Mouse (Mus musculus): ENCODE results near the gene Cib3.

The Cib3 gene

DNA sequence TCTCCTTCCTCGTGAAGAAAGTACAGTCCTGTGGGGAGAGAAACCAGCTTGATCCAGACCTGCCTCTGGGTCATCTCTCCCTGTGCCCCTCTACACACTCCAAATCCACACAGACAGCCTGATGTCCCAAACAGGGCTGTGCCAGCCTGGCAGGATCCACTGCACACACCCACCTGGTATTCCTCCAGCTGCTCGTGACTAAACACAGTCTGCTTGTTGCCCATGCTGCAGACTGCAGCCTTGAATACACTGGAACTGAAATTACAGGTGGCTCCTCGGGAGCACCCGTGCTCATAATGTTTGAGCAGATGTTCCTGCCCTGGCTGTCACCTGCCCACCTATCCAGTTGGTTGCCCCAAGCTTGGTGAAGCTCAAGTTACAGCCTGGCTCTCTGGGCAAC lies at the start of gene Cib3:
TSS of gene Cib3 (minus strand) at position 87 of the 400 bp plus-strand sequence.
- DNase-seq (ENCODE audit: low spot score), result no peak

DNA sequence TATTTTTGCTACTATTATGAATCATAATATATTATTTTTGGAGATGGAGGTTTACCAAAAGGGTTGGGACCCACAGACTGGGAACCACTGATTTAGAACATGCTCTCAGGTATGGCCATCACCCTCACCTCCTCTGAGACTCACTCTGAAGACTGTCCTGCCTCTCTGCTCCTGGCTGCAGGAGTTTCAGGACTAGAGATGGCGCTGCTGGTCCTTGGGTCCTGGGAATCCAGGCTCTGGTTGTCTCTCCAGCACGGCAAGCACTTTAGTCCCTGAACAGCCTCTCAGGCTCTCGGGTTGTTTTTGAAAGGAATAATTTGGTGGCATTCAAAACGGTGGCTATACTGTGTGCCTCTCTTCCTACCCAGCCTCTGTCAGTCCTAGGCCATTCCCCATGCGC lies 49.2 kb upstream of the Cib3 start:
- DNase-seq (ENCODE audit: low spot score), result no peak

DNA sequence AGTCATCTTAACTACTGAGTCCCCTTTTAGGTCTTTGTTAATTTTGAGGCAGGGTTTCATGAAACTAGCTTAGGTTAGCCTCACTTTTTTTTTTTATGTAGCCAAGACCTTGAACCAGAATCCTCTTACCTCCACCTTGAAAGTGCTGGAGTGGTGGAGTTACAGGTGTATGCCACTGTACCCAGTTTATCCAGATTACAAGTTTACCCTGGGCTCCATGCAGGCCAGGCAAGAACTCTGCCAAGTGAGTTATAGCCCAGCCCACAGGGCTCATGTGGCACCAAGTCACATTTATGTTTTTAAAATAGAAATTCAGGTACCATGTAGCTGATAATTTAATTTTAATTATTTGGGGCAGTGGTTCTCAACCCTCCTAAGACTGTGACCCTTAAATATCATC lies 48.8 kb upstream of the Cib3 start:
- no peak for DNase-seq (ENCODE audit: low spot score)

DNA sequence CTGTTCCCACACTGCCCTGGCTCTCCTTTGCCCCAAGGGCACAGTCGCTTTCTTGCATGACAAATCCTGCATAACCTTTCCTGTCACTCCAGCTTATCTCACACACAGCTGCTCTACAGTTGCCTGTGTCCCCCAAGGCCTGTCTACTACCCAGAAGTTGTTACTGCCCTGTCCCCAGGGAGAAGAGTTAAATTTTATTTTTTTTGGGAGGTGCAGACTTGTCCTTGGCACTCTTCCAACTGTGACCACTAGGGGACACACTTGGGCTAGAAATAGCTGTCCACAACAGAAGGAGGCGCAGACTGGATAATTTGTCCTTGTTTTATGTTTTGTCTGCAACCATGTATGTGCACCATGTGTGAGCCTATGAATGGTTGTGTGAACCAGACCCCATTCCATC lies 48.4 kb upstream of the Cib3 start:
- DNase-seq (ENCODE audit: low spot score), result peak; percentile 76

DNA sequence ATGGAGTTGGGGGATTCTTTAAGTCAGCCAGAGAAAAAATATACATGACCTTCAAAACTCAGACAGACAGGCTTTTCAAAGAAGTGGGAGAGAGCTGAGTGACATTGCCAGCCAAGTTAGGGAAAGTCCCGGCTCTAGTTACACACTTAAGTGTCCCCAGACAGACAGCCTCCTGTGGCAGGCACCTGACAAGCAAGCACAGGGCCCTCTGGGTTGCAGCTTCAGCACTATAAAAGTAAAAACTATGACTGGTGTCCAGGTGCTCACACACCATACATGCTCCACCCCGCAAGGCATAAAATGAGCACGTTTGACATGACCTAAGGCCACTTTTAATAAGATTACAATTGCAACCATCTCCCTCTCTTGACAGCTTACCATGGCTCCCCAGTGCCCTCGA lies 47.9 kb upstream of the Cib3 start:
- DNase-seq (ENCODE audit: low spot score), result no peak

DNA sequence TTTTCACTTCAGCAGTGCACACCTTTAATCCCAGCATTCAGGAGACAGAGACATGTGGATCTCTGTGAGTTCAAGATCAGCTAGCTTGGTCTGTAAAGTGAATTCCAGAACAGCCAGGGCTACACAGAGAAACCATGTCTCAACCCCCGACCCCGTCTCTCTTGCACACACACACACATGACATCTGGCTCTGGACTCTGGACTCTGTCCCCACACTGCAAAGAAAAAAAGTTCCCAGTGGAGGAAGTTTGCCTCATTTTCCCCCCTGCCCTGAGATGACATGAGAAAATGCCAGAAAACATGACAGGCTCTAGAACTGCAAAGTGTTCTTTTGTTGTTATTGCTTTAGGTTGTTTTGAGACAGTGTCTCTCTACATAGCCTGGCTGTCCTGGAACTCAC lies 47.2 kb upstream of the Cib3 start:
- DNase-seq (ENCODE audit: low spot score), result no peak

DNA sequence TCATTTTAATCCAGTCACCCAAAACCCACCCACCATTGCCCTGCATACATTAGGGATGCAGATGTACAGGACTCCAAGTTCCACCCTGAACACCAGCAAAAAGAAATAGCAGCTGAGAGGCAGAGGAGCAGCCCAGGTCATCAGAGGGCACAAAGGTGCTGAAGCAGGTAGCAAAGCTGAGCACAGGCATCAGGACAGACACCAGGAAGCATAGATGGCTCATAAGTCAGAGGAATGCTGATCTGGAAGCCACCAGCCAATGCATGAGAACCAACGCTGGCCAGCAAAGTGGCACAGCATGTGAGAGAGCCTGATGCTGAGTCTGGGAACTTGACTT lies 45.2 kb upstream of the Cib3 start:
- no peak for DNase-seq (ENCODE audit: low spot score)

DNA sequence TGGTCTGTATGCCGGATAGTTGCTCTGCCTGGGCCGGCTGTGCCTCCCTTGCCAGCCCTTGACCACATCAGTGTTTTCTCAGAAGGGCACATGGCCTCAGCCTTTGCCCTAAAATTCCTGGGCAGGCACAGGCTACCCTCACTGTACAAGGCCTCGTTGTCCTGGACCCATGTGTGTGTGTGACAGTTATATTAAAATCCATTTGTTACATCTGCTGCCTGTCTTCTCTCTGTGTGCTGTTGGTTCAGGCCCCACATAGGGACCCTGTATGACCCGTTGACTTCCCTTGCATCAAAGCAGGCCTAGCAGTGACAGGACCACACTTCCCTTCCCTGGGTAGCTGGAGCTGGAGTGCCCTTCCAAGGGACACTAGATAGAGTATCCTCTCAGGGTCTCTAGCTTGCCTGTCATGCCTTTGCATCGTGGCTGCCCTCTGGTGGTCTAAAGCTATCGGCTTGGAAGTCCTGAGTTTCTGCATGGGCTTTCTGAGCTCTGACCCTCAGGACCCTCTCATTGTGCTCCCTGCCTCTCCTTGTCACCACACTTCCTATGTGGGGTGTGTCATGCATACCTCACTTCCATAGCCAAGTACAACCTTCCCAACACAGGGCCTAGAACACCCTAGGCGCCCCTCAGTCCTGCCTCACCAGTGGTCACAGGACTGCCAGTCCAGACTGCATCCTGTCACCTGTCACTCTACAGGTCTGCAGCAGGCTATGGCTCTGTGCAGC lies 44.7 kb upstream of the Cib3 start:
- peak; percentile 51 for DNase-seq (ENCODE audit: low spot score)

DNA sequence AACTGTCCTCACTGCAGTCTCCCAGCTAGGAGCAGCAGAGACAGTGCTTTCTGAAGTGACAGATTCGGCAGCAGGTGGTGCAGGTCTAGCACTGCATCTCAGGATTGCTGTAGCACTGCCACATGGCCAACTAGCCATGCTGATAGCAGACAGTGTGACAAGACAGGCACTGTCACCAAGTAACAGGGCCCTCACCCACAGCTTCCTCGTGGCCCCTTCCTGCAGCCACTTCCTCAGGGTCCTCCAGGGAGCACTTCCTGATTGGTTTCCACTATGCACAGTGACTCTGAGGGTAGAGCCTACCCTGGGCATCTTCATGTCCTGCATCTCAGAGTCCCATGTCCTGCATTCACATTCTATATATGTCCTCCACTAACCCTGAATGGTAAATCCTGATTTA lies 32.0 kb upstream of the Cib3 start:
- DNase-seq (ENCODE audit: low spot score), result no peak

DNA sequence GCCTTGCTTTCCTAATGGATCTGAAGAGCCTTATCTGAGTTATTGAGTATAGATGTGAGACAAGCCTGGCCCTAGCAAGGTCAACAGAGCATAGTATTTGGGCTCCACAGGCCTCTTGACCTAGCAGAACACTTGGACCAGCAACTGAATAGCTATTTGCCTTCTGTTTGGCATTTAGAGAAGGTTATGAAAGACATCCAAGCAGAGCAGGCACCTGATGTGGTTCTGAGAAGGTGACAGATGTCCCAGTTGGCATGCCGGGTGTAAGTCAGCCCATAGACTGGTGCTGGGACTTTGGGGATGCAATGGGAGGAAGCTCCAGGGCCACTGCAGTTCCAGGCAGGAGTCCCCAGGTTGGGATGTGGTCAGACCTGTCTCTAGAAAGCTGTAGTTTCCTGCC lies 29.6 kb upstream of the Cib3 start:
- no peak for DNase-seq (ENCODE audit: low spot score)

DNA sequence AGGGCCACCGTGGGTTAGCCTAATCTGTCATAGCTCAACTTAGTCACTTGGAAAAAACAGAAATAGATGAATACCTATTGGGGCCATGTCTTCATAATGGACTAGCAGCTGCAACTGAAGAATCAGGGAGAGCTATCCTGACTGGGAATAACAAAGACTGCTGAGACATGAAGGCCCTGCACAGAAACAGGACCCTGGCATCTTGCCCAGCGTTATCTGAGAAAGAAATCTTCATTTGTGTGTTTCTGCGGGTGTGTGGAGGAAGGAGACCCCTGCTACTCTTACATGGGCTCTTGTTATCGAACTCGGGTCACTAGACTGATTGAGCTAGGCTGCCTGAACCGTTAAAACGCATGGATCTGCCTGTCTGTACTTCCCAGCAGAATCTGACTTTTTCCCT lies 28.3 kb upstream of the Cib3 start:
- peak; percentile 41 for DNase-seq (ENCODE audit: low spot score)

DNA sequence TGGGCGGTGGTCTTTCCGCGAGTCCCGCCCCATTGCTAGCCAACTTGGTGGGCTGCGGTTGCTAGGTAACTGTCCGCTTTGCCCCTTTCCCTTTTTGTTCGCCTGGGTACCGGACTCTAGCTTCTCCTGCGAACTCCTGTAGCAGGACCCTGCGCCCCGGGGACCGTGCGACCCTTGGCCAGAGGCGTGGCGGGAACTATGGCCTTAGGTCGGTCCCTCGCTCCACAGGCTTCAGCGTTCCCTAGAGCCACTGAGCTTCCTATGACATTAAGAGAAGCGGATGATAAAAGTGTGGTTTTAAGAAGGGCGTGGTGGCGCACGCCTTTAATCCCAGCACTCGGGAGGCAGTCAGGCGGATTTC lies 27.7 kb upstream of the Cib3 start:
- no peak for DNase-seq (ENCODE audit: low spot score)

DNA sequence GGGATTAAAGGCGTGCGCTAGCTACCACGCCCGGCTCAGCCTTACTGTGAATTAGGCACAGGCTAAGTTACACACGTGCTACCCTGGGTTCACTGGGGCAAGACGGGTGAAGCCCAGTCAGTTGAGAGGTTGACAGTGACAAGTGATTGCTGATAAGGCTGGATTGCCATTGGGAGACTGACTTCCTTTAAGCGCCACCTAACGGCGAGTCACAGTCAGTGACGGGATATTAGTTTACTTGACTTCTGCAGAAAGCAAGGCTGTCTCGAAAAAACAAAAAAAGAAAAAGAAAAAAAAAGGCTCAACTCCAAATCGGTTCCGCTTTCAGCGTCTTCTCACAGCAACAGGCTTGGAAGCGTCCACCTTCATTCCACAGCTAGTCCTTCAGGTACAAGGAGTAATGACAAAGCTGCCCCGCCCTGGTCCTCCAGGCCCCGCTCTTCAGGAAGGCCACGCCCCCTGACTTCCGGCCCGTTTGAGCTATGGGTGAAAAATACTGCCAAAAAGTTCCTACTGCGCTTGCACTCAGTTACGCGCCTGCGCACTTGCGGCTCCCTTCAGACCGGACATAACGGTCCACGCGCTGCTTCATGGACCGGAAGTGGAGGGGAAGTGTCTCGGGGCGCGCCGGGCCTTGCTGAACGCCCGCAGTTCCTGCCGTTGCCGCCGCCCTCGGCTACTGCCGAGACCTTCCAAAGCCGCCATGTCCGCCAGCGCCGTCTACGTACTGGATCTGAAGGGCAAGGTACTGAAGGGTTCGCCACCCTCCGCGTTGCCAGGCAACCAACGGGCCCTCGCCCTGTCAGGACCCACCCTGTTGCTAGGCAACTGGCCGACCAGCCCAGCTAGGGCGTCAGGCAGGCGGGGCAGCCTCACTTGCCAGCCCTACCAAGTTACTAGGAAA lies 27.1 kb upstream of the Cib3 start, which contains the start of gene Ap1m1:
TSS of gene Ap1m1 (plus strand) at position 520 of the 904 bp plus-strand sequence.
- peak; percentile 100 for DNase-seq (ENCODE audit: low spot score)

DNA sequence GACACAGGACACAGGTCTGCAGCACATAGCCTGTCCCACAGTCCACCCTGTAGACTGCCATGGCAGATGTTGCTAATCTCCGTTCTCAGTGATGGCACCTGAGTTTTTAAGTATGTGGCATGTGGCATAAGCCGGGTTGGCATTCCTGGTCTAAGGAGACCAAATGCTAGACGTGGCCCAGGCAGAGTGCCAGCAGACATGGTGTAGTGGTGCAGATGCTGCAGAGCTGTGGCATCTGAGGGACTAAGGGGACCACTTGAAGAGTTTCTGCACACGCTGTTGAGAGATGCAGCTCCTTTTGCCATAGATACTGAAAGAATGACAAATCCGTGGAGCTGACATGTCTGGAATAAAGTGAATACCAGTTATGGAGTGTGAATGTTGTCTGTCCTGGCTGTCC lies 10.0 kb upstream of the Cib3 start:
- DNase-seq (ENCODE audit: low spot score), result peak; percentile 51

DNA sequence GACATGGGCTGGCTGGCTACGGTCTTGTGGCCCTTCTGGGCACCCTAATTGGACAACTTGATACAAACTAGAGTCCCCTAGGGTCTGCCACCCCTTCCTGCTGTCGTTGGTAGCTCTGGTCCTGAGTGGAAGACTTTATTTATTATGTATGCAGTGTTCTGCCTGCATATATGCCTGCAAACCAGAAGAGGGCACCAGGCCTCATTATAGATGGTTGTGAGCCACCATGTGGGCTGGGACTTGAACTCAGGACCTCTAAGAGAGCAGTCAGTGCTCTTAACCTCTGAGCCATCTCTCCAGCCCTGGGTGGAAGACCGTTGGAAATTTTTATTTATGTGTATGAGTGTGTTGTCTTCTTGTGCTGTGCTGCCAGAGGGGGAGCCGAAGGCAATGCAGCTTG lies 8.1 kb upstream of the Cib3 start:
- peak; percentile 38 for DNase-seq (ENCODE audit: low spot score)

DNA sequence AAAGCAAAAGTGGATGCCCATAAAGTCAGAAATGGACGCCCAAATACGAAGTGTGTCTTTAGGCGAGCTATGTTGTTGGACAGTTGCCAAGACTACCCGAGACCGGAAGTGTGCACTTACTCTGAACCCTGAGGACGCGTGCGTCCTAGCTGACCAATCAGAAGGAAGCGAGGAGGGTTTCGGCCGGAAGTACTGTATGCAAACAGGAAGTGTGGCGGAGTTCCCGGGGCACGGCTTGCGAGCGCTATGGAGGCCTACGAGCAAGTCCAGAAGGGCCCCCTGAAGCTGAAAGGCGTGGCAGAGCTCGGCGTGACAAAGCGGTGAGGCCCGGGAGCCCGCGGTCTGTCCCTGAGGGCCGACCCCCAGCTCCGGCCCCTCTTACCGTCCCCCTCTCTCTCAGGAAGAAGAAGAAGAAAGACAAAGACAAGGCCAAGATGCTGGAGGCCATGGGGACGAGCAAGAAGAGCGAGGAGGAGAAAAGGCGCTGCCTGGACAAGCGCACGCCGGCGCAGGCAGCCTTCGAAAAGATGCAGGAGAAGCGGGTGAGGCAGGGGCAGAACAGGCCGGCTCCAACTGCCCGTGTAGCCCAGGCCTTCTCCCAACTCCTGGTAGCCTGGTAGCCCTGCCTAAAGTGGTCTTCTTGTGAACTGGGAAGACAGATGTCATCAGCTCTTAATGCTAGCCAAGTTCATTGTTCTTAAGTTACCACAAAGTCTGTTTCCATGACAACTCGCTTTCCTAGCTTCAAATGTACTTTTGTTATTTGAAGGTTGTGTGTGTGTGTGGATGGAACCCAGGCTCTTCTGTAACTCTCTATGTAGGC lies 7.1 kb upstream of the Cib3 start, which contains the start of gene Fam32a:
TSS of gene Fam32a (plus strand) at position 190 of the 823 bp plus-strand sequence.
- DNase-seq (ENCODE audit: low spot score), result peak; percentile 99

DNA sequence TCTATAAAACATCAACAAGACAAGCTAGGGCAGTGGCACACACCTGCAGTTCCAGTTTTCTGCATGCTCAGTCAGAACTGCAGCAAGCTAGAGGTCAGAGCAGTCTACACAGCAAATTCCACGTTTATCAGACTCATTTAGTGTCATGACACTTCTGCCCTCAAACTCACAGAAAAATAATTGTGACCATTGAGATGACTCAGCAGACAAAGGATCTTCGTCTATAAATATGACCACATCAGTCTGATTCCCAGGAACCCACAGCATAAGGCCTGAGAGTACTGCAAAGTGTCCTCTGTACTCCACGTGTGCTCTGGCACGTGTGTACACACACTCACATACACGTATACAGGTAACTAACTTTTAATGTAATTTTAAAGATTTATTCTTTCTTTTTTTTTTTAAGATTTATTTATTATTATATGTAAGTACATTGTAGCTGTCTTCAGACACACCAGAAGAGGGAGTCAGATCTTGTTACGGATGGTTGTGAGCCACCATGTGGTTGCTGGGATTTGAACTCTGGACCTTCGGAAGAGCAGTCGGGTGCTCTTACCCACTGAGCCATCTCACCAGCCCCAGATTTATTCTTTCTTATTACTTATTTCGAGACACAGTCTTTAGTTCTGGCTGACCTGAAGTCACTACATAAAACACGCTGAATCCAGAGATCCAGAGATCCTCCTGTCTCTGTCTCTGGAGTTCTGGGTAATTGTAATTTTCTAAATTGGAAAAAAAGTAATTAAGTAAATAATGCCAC lies 6.3 kb upstream of the Cib3 start:
- peak; percentile 35 for DNase-seq (ENCODE audit: low spot score)

DNA sequence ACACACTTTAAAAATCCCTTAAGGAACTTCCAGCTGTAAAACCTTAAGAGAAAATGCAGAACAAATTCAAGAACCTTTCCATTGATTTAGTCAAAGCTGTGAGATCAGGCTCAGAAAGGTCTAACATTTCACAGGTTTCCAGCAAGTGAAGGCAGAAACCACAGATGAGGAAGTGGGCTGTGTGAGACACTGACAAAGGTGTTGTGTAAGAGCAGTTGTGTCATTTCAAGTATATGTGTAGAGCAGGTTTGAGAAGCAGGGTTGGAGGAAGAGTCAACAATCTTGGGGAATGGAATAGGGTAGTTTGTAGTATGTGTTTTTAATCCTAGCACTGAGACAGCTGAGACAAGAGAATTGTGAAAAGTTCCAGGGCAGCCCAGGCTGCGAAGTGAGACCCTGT lies 3.2 kb upstream of the Cib3 start:
- DNase-seq (ENCODE audit: low spot score), result no peak

DNA sequence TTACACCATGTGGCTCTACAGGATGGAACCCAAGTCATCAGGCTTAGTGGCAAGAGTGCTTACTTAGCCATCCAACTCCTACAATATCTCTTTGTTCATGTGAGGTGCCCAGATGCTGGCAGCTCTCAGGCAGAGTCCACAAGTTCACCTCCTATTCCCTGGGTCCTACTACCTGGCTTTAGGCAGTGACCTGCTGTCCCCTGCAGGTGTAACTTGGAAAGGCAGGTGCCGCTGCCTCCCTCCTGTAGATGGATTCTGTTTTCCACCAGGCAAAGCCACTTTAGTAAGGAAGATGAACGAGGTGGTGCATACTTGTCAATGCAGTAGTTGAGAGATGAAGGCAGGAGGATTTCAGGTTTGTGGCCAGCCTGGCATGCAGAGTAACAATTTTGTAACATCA lies 2.4 kb upstream of the Cib3 start:
- DNase-seq (ENCODE audit: low spot score), result no peak

DNA sequence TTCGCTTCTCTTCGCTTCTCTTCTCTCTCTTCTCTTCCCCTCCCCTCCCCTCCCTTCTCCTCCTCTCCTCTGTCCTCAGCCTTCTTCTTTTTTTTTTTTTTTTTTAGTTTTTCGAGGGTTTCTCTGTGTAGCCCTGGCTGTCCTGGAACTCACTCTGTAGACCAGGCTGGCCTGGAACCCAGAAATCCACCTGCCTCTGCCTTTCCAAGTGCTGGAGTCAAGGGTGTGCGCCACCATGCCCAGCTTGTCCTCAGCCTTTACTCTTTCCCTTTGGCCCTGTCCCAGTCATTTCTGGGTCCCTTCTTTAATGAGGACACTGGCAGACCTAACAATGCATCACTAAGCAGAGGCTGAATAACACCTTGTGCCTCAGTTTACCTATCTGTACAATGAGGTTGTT lies 899 bp upstream of the Cib3 start, which contains the start of gene Gm11034:
TSS of gene Gm11034 (minus strand) at position 101 of the 400 bp plus-strand sequence.
- no peak for DNase-seq (ENCODE audit: low spot score)

DNA sequence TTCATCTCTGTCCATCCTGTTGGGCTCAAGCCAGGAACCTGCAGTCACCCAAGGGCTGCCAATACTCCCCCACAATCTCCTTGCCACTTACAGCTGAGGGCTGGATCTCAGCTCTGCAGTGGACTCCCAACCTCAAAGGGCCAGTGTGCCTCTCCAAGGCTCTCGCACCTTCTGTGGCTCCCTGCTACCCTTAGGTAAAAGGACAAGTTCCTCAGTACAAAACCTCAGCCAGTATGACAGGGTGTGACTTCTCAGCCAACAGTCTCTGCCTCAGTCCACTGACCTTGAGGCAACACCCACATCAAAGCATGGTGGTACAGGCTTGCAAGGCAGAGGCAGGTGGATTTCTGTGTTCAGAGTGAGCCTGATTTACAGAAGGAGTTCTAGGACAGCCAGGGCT lies 791 bp downstream of the Cib3 start:
- DNase-seq (ENCODE audit: low spot score), result no peak

DNA sequence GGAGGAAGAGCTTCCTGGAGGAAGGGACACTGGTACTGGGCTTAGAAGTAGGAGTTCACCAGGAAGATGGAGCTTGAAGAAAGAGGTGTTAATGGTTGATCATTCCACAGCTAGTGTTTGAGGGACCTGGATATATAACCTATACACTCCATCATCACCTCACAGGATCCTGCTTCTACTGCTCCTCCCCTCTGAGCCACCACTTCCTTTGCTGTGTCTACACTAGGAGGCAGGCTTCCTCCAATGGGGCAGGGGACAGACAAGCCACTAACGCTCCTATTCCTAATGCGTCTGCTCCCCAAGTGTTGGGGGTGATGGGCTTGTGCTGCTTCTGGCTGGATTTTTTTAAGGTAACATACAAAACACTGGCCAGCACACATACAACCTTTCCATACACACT lies 1.9 kb downstream of the Cib3 start:
- DNase-seq (ENCODE audit: low spot score), result no peak

Measured in MN1 (cell line).